Mouse (Mus musculus) liver, embryonic 14.5 days (tissue): ENCODE results near the gene Dcakd. TPM values are rescaled to one million over a fixed set of nuclear protein-coding genes. Genes with fewer than 3 reads are reported as not detected.

Source experiments
- ATAC-seq: fragments of 200-750 bp; cut with Nextera tagmentation; 2 replicates; pipeline ENCODE4 v1.8.0; 2017; ENCODE audit warnings: moderate number of reproducible peaks, mild to moderate bottlenecking, moderate library complexity; ENCODE audit not compliant: insufficient read depth
- DNase-seq, 3 experiments: peaks; one replicate each; pipeline ENCODE4 v3.0.0-alpha.2; 2012 to 2013; ENCODE audit warnings: low read depth in 3 of 3, low spot score in 3 of 3
- H3K27ac ChIP-seq: fragments of 300-500 bp; sonication (generic); 2 replicates; pipeline ENCODE4 v1.5.1; 2014; ENCODE audit warnings: moderate library complexity, mild to moderate bottlenecking, control low read depth, inconsistent platforms
- H3K27me3 ChIP-seq: fragments of 300-500 bp; sonication (generic); 2 replicates; pipeline ENCODE4 v1.6.1; 2014; ENCODE audit warnings: mild to moderate bottlenecking, low read length, moderate library complexity; ENCODE audit not compliant: control insufficient read depth, insufficient read depth
- H3K36me3 ChIP-seq: fragments of 300-500 bp; sonication (generic); replicated peaks from 2 replicates; pipeline ENCODE4 v1.6.1; 2014; ENCODE audit warnings: low read depth; ENCODE audit not compliant: control insufficient read depth, insufficient read depth
- H3K4me1 ChIP-seq, 2 experiments: fragments of 200-500 bp in 1 of 2; fragments of 300-500 bp in 1 of 2; sonication (generic) in 1 of 2; replicated peaks; 2 replicates each; pipeline ENCODE4 v1.6.1; 2012 to 2014; ENCODE audit warnings: antibody characterized with exemption in 1 of 2, inconsistent platforms in 1 of 2, low read length in 1 of 2; ENCODE audit not compliant: control insufficient read depth in 2 of 2, insufficient read depth in 2 of 2
- H3K4me2 ChIP-seq: fragments of 300-500 bp; sonication (generic); 2 replicates; pipeline ENCODE4 v1.6.1; 2014; ENCODE audit warnings: low read depth, mild to moderate bottlenecking, control low read depth, moderate library complexity
- H3K4me3 ChIP-seq, 2 experiments: fragments of 200-500 bp in 1 of 2; fragments of 300-500 bp in 1 of 2; sonication (generic) in 1 of 2; 2 replicates each; pipeline ENCODE4 v1.5.1; 2012 to 2014; ENCODE audit warnings: low read depth in 2 of 2, low read length in 2 of 2, mild to moderate bottlenecking in 2 of 2, control low read depth in 1 of 2, inconsistent platforms in 1 of 2, moderate library complexity in 1 of 2; ENCODE audit not compliant: insufficient read depth in 1 of 2
- H3K9ac ChIP-seq: fragments of 300-500 bp; sonication (generic); replicated peaks from 2 replicates; pipeline ENCODE4 v1.6.1; 2014; ENCODE audit warnings: mild to moderate bottlenecking, control low read depth, moderate library complexity
- H3K9me3 ChIP-seq: fragments of 300-500 bp; sonication (generic); 2 replicates; pipeline ENCODE4 v1.6.1; 2016; ENCODE audit warnings: low read length, mixed read lengths; ENCODE audit not compliant: control insufficient read depth
- CTCF ChIP-seq: IDR thresholded peaks from 2 replicates; pipeline ENCODE4 v1.5.1; 2016; ENCODE audit warnings: antibody characterized with exemption, low read depth, control low read depth
- EP300 ChIP-seq: IDR thresholded peaks from 2 replicates; pipeline ENCODE4 v1.6.1; 2016; ENCODE audit warnings: antibody characterized with exemption, low read depth
- WGBS: fragments of 180-500 bp; shearing (Covaris S2); extraction: QIAGEN DNeasy Blood & Tissue Kit; methylation state at CpG from one replicate; pipeline ENCODE4 v1.1.7; 2014; ENCODE audit not compliant: insufficient replicate concordance; 5-methylcytosine and 5-hydroxymethylcytosine counted together
- polyA plus RNA-seq, 2 experiments: library from polyadenylated mRNA; depleted of rRNA in 1 of 2; stranded (reverse) in 1 of 2; unstranded in 1 of 2; fragments of >200 nt; fragmentation: Nextera tagmentation in 1 of 2; extraction: Ambion mirVana in 1 of 2; gene quantifications; 2 replicates each; pipeline versions ENCODE4 v1.2.1 to v1.2.3; 2012 to 2014

Dcakd gene
- polyA plus RNA-seq, 2 experiments: 25.1 to 25.7 TPM

DNA sequence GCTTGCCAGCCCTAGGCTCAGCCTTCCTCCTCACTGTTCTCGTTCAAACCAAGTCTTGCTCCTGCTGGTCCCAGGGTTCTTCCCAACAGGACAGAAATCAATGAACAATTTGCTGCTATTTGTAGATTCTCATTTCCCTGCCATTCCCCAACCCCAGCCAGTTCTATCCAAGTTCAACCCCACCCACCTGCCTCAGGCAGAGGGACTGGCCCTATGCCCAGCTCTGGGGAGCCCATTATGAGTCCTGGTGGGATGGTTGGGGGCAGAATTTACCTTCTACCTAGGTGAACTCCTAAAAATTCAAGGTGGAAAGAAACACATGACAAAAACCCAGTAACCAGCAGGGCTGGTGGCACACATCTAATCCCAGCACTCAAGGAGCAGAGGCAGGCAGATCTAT is 55.8 kb downstream of the Dcakd start:
- TF ChIP-seq EP300: no peak
- TF ChIP-seq CTCF: no peak
- H3K9me3 ChIP-seq: no peaks in the 10 kb centered on the region
- H3K27me3 ChIP-seq: peaks cover 2% of the 10 kb centered on the region; the same call in 1 of the 2 replicates
- H3K4me1 ChIP-seq: no peaks in the 10 kb centered on the region
- WGBS: 65% methylated on average over 1 of the region's 1 CpGs
- H3K4me2 ChIP-seq: no peak overlapping the region
- no peak overlapping the region for H3K9ac ChIP-seq
- no peak overlapping the region for H3K4me3 ChIP-seq
- DNase-seq (no peak), ATAC-seq (no peak)
- no peaks in the 10 kb centered on the region for H3K36me3 ChIP-seq
- H3K27ac ChIP-seq: no peak overlapping the region

GRCm38 (mm10) chr11:102971604-102972003 is 56.5 kb downstream of the Dcakd start:
- Histone ChIP-seq H3K27ac (no peak overlapping the region), H3K9me3 (no peaks in the 10 kb centered on the region), H3K4me2 (no peak overlapping the region), H3K4me1 (no peaks in the 10 kb centered on the region), H3K36me3 (no peaks in the 10 kb centered on the region), H3K4me3 (no peak overlapping the region), H3K9ac (no peak overlapping the region), H3K27me3 (peaks cover 2% of the 10 kb centered on the region; the same call in 1 of the 2 replicates)
- no peak for ATAC-seq
- WGBS: 24% methylated on average over 5 of the region's 5 CpGs
- TF ChIP-seq EP300 (no peak), CTCF (no peak)
- no peak for DNase-seq

GRCm38 (mm10) chr11:102964547-102965091 is 63.5 kb downstream of the Dcakd start:
- Histone ChIP-seq H3K9me3 (no peaks in the 10 kb centered on the region), H3K9ac (no peak overlapping the region), H3K4me2 (no peak overlapping the region), H3K4me3 (no peak overlapping the region), H3K4me1 (no peaks in the 10 kb centered on the region), H3K27ac (no peak overlapping the region), H3K36me3 (no peaks in the 10 kb centered on the region), H3K27me3 (peaks cover 30% of the 10 kb centered on the region)
- DNase-seq: no peak
- TF ChIP-seq EP300 (no peak), CTCF (no peak)
- no peak for ATAC-seq
- 60% methylated on average over 16 of the region's 16 CpGs for WGBS

DNA sequence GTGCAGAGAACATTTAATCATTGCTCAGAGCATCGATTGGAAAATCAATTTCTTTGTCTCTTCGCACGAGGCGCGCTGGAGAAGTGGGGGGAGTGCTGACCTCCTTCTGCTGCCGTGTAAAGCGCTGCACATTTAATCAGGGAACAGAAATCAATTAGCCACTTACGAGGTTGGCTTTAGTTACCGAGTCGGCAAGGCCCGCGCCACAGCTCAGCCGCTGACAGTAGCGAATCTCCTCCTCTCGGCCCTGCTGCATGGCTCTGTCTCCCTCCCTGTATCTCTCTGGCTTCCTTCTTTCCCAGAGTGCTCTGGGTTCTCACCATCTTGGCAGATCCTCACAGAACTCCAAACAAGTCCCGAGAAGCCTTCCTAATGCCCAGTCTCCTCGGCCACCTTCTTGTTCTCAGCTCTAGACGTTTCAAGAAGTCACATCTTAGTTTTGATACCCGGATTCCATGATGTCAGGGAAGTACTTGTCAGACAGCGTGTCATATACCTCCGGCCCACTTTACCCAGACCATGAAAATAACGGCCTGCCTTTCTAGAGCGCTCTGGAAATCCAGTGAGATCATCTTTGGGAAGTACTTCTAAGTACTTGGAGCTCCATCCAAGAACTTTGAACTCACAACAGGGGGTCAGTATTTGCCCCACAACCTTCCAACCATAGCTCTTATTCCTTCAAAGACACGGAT is 64.1 kb downstream of the Dcakd start:
- WGBS: 26% methylated on average over 24 of the region's 24 CpGs
- DNase-seq (no peak), ATAC-seq (no peak)
- Histone ChIP-seq H3K4me3 (no peak overlapping the region), H3K9ac (no peak overlapping the region), H3K4me1 (no peaks in the 10 kb centered on the region), H3K27me3 (peaks cover 30% of the 10 kb centered on the region), H3K4me2 (no peak overlapping the region), H3K9me3 (no peaks in the 10 kb centered on the region), H3K27ac (no peak overlapping the region), H3K36me3 (no peaks in the 10 kb centered on the region)
- TF ChIP-seq EP300 (no peak), CTCF (no peak)

GRCm38 (mm10) chr11:102963246-102963854 is 64.8 kb downstream of the Dcakd start:
- no peak for ATAC-seq
- Histone ChIP-seq H3K27me3 (peaks cover 30% of the 10 kb centered on the region), H3K9me3 (no peaks in the 10 kb centered on the region), H3K27ac (no peak overlapping the region), H3K4me2 (no peak overlapping the region), H3K9ac (no peak overlapping the region), H3K4me3 (no peak overlapping the region), H3K4me1 (no peaks in the 10 kb centered on the region), H3K36me3 (no peaks in the 10 kb centered on the region)
- no peak for TF ChIP-seq CTCF
- TF ChIP-seq EP300: no peak
- WGBS: 13% methylated on average over 16 of the region's 16 CpGs
- DNase-seq: no peak
